12 mouse cellular contexts compared by ENCODE assay signal in genomic region chr19:55137884-55138283, GRCm38 (mm10). TPM values are rescaled to one million over a fixed set of nuclear protein-coding genes. Genes with fewer than 3 reads are reported as not detected.
DNase-seq lines count a peak whose midpoint lies in the region; ATAC-seq lines count a peak whose summit lies in the region.
"Had no signal": no experiment of that assay in that cellular context is flagged by ENCODE, and none has a peak within 500 bp of the region (broad histone marks: within the 10 kb centered on the region; RNA-seq: fewer than 3 reads in every experiment).

No protein-coding gene starts in this region.

- H3K9me3 ChIP-seq in forebrain, embryonic 13.5 days (replicated peaks), result no peaks in the 10 kb centered on the region
- no peaks in the 10 kb centered on the region for H3K9me3 ChIP-seq in forebrain, embryonic 12.5 days
- no peaks in the 10 kb centered on the region for H3K9me3 ChIP-seq in liver, embryonic 16.5 days (replicated peaks; ENCODE audit: control insufficient read depth, low read length)
- H3K9me3 ChIP-seq in liver, embryonic 12.5 days (replicated peaks), result no peaks in the 10 kb centered on the region
- no peaks in the 10 kb centered on the region for H3K9me3 ChIP-seq in embryonic facial prominence, embryonic 11.5 days (replicated peaks; ENCODE audit: control insufficient read depth, low read length)
- no peaks in the 10 kb centered on the region for H3K9me3 ChIP-seq in midbrain, embryonic 12.5 days
- H3K9me3 ChIP-seq: embryonic facial prominence, embryonic 13.5 days; limb, embryonic 13.5 days had no signal

- DNase-seq in embryonic facial prominence, embryonic 11.5 days (ENCODE audit: low spot score), result no peak
- no peak for DNase-seq in gastrocnemius, postnatal 10 days
- DNase-seq in cerebellum, adult 11 months, result no peak

- H3K9ac ChIP-seq in forebrain, embryonic 13.5 days, result no peak overlapping the region
- H3K9ac ChIP-seq in forebrain, embryonic 12.5 days, result no peak overlapping the region
- H3K9ac ChIP-seq in liver, embryonic 16.5 days (ENCODE audit: low read depth, low read length), result no peak overlapping the region
- no peak overlapping the region for H3K9ac ChIP-seq in liver, embryonic 12.5 days
- no peak overlapping the region for H3K9ac ChIP-seq in embryonic facial prominence, embryonic 11.5 days (replicated peaks; ENCODE audit: low read length)
- H3K9ac ChIP-seq in midbrain, embryonic 12.5 days (replicated peaks), result no peak overlapping the region
- H3K9ac ChIP-seq: embryonic facial prominence, embryonic 13.5 days; limb, embryonic 13.5 days had no signal

- no peak overlapping the region for H3K4me2 ChIP-seq in forebrain, embryonic 13.5 days
- H3K4me2 ChIP-seq in forebrain, embryonic 12.5 days, result no peak overlapping the region
- H3K4me2 ChIP-seq in liver, embryonic 16.5 days (ENCODE audit: low read depth, low read length), result no peak overlapping the region
- no peak overlapping the region for H3K4me2 ChIP-seq in liver, embryonic 12.5 days
- no peak overlapping the region for H3K4me2 ChIP-seq in embryonic facial prominence, embryonic 11.5 days (ENCODE audit: low read depth, low read length)
- H3K4me2 ChIP-seq in midbrain, embryonic 12.5 days (replicated peaks), result no peak overlapping the region
- H3K4me2 ChIP-seq: embryonic facial prominence, embryonic 13.5 days; limb, embryonic 13.5 days had no signal

- H3K4me3 ChIP-seq in forebrain, embryonic 13.5 days, result no peak overlapping the region
- no peak overlapping the region for H3K4me3 ChIP-seq in forebrain, embryonic 12.5 days (replicated peaks)
- no peak overlapping the region for H3K4me3 ChIP-seq in liver, embryonic 16.5 days (ENCODE audit: low read depth, low read length)
- H3K4me3 ChIP-seq in liver, embryonic 12.5 days, result no peak overlapping the region
- no peak overlapping the region for H3K4me3 ChIP-seq in embryonic facial prominence, embryonic 11.5 days (ENCODE audit: low read depth, low read length)
- H3K4me3 ChIP-seq in midbrain, embryonic 12.5 days, result no peak overlapping the region
- H3K4me3 ChIP-seq: embryonic facial prominence, embryonic 13.5 days; limb, embryonic 13.5 days had no signal

- 25% methylated on average over 7 of the region's 7 CpGs for WGBS in forebrain, embryonic 13.5 days
- 34% methylated on average over 7 of the region's 7 CpGs for WGBS in forebrain, embryonic 12.5 days
- WGBS in liver, embryonic 16.5 days (ENCODE audit: insufficient replicate concordance), result 37% methylated on average over 7 of the region's 7 CpGs
- 48% methylated on average over 7 of the region's 7 CpGs for WGBS in liver, embryonic 12.5 days (ENCODE audit: insufficient replicate concordance)
- 38% methylated on average over 7 of the region's 7 CpGs for WGBS in embryonic facial prominence, embryonic 11.5 days
- WGBS in midbrain, embryonic 12.5 days, result 25% methylated on average over 7 of the region's 7 CpGs

- 0 out of 2 replicates have a peak, but pooled peaks cover under 1% of the 10 kb centered on the region for H3K4me1 ChIP-seq in forebrain, embryonic 13.5 days
- peaks cover 20% of the 10 kb centered on the region for H3K4me1 ChIP-seq in forebrain, embryonic 12.5 days
- peaks cover 9% of the 10 kb centered on the region for H3K4me1 ChIP-seq in liver, embryonic 16.5 days (ENCODE audit: control insufficient read depth, low read depth, low read length)
- H3K4me1 ChIP-seq in liver, embryonic 12.5 days, result peaks cover 5% of the 10 kb centered on the region; the same call in 1 of the 2 replicates
- H3K4me1 ChIP-seq in embryonic facial prominence, embryonic 11.5 days (ENCODE audit: control insufficient read depth, insufficient read depth, low read length), result no peaks in the 10 kb centered on the region
- H3K4me1 ChIP-seq in midbrain, embryonic 12.5 days, result peaks cover 18% of the 10 kb centered on the region

- no peak overlapping the region for H3K27ac ChIP-seq in forebrain, embryonic 13.5 days
- no peak overlapping the region for H3K27ac ChIP-seq in forebrain, embryonic 12.5 days
- no peak overlapping the region for H3K27ac ChIP-seq in liver, embryonic 16.5 days (ENCODE audit: low read length)
- no peak overlapping the region for H3K27ac ChIP-seq in liver, embryonic 12.5 days
- H3K27ac ChIP-seq in embryonic facial prominence, embryonic 11.5 days (replicated peaks; ENCODE audit: low read depth, low read length), result no peak overlapping the region
- 0 out of 2 replicates have a peak overlapping the region, but pooled peaks have one; percentile 52 for H3K27ac ChIP-seq in midbrain, embryonic 12.5 days (replicated peaks)
- H3K27ac ChIP-seq: embryonic facial prominence, embryonic 13.5 days; limb, embryonic 13.5 days had no signal

- no peaks in the 10 kb centered on the region for H3K27me3 ChIP-seq in forebrain, embryonic 13.5 days
- no peaks in the 10 kb centered on the region for H3K27me3 ChIP-seq in forebrain, embryonic 12.5 days
- no peaks in the 10 kb centered on the region for H3K27me3 ChIP-seq in liver, embryonic 16.5 days (ENCODE audit: control insufficient read depth, insufficient read depth, low read depth, low read length)
- no peaks in the 10 kb centered on the region for H3K27me3 ChIP-seq in liver, embryonic 12.5 days (replicated peaks)
- H3K27me3 ChIP-seq in embryonic facial prominence, embryonic 11.5 days (ENCODE audit: control insufficient read depth, insufficient read depth, low read length), result no peaks in the 10 kb centered on the region
- H3K27me3 ChIP-seq in midbrain, embryonic 12.5 days, result no peaks in the 10 kb centered on the region
- H3K27me3 ChIP-seq: embryonic facial prominence, embryonic 13.5 days; limb, embryonic 13.5 days had no signal

- ATAC-seq in forebrain, embryonic 13.5 days, result peak; percentile 58; the same call in 1 of the 2 replicates
- no peak for ATAC-seq in forebrain, embryonic 12.5 days (ENCODE audit: low FRiP score)
- 0 out of 2 replicates have a peak, but pooled peaks have one; percentile 19 for ATAC-seq in liver, embryonic 16.5 days (ENCODE audit: low read depth)
- no peak; the same call in 1 of the 2 replicates for ATAC-seq in liver, embryonic 12.5 days
- ATAC-seq in embryonic facial prominence, embryonic 11.5 days (replicated peaks; ENCODE audit: insufficient number of reproducible peaks, low FRiP score, low TSS enrichment, low read depth), result 0 out of 2 replicates have a peak, but pooled peaks have one; percentile 18
- ATAC-seq in midbrain, embryonic 12.5 days (ENCODE audit: low FRiP score, low read depth), result no peak

- no peaks in the 10 kb centered on the region for H3K36me3 ChIP-seq in forebrain, embryonic 13.5 days (ENCODE audit: poor library complexity, severe bottlenecking)
- no peaks in the 10 kb centered on the region for H3K36me3 ChIP-seq in forebrain, embryonic 12.5 days (replicated peaks)
- no peaks in the 10 kb centered on the region for H3K36me3 ChIP-seq in liver, embryonic 16.5 days (ENCODE audit: control insufficient read depth, insufficient read depth)
- no peaks in the 10 kb centered on the region for H3K36me3 ChIP-seq in liver, embryonic 12.5 days
- H3K36me3 ChIP-seq in embryonic facial prominence, embryonic 11.5 days (replicated peaks; ENCODE audit: control insufficient read depth, insufficient read depth, low read depth, low read length), result no peaks in the 10 kb centered on the region
- H3K36me3 ChIP-seq in midbrain, embryonic 12.5 days, result no peaks in the 10 kb centered on the region
- H3K36me3 ChIP-seq: embryonic facial prominence, embryonic 13.5 days; limb, embryonic 13.5 days had no signal

RNA-seq across cellular contexts. Expression of gene Gpam, which starts 10.8 kb away (rescaled TPM):
- 14.1 and 17.6 TPM in 2 replicates for polyA plus RNA-seq in forebrain, embryonic 13.5 days (2015; fragmentation: Nextera tagmentation; extraction: Ambion mirVana)
- polyA plus RNA-seq in forebrain, embryonic 12.5 days (2016; fragmentation: Nextera tagmentation; extraction: Ambion mirVana), result 21.5 and 24.4 TPM in 2 replicates
- 43.3 and 45.2 TPM in 2 replicates for polyA plus RNA-seq in liver, embryonic 16.5 days (2015; fragmentation: Nextera tagmentation; extraction: Ambion mirVana)
- 26.9 and 27.1 TPM in 2 replicates for polyA plus RNA-seq in liver, embryonic 12.5 days (2016; fragmentation: Nextera tagmentation; extraction: Ambion mirVana)
- polyA plus RNA-seq in embryonic facial prominence, embryonic 11.5 days (2014; fragmentation: Nextera tagmentation; extraction: Ambion mirVana), result 16.4 and 18.7 TPM in 2 replicates
- 26.2 and 27.1 TPM in 2 replicates for polyA plus RNA-seq in midbrain, embryonic 12.5 days (2016; fragmentation: Nextera tagmentation; extraction: Ambion mirVana)
- total RNA-seq in gastrocnemius, postnatal 10 days (2021), result 100 to 1,000 TPM; 110 to 114 TPM

RNA-seq across cellular contexts. Expression of gene Tectb, which starts 42.6 kb away (rescaled TPM):
- 0.13 TPM in 1 of 2 replicates, not detected in the other for polyA plus RNA-seq in forebrain, embryonic 13.5 days (2015; fragmentation: Nextera tagmentation; extraction: Ambion mirVana)
- 0.13 and 0.36 TPM in 2 replicates for polyA plus RNA-seq in forebrain, embryonic 12.5 days (2016; fragmentation: Nextera tagmentation; extraction: Ambion mirVana)
- 0.40 and 0.53 TPM in 2 replicates for polyA plus RNA-seq in liver, embryonic 16.5 days (2015; fragmentation: Nextera tagmentation; extraction: Ambion mirVana)
- polyA plus RNA-seq in liver, embryonic 12.5 days (2016; fragmentation: Nextera tagmentation; extraction: Ambion mirVana), result 0.05 and 0.06 TPM in 2 replicates
- not detected in 2 replicates for polyA plus RNA-seq in embryonic facial prominence, embryonic 11.5 days (2014; fragmentation: Nextera tagmentation; extraction: Ambion mirVana)
- 0.31 TPM in 2 replicates for polyA plus RNA-seq in midbrain, embryonic 12.5 days (2016; fragmentation: Nextera tagmentation; extraction: Ambion mirVana)
- 1 to 10 TPM in 1 of 2 experiments, under 1 TPM in 1; 0.79 to 1.3 TPM for total RNA-seq in gastrocnemius, postnatal 10 days (2021)
- total RNA-seq: gastrocnemius, adult 8-10 months had no signal
- polyA plus RNA-seq: embryonic facial prominence, embryonic 13.5 days; large intestine, adult 2 months; limb, embryonic 13.5 days had no signal

Comparison
In these comparisons a context has a peak if more than half of its experiments do, and no peak if none do; other contexts are left out.
1. ATAC-seq: peak in forebrain, embryonic 13.5 days (single experiment), liver, embryonic 16.5 days (single experiment) and embryonic facial prominence, embryonic 11.5 days (single experiment); none in forebrain, embryonic 12.5 days (single experiment), liver, embryonic 12.5 days (single experiment) and midbrain, embryonic 12.5 days (single experiment).